12 mouse cellular contexts compared by ENCODE assay signal in the genomic region with DNA sequence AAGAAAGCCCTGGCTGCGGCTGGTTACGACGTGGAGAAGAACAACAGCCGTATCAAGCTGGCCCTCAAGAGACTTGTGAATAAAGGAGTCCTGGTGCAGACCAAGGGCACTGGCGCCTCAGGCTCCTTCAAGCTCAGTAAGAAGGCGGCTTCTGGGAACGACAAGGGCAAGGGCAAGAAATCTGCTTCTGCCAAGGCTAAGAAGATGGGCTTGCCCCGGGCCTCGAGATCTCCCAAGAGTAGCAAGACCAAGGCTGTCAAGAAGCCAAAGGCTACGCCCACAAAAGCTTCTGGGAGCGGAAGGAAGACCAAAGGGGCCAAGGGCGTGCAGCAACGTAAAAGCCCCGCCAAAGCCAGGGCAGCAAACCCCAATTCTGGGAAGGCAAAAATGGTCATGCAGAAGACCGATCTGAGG. TPM values are rescaled to one million over a fixed set of nuclear protein-coding genes. Genes with fewer than 3 reads are reported as not detected.
DNase-seq lines count a peak whose midpoint lies in the region; ATAC-seq and TF ChIP-seq lines count a peak whose summit lies in the region.
"Had no signal": no experiment of that assay in that cellular context is flagged by ENCODE, and none has a peak within 500 bp of the region (broad histone marks: within the 10 kb centered on the region; RNA-seq: fewer than 3 reads in every experiment).

No protein-coding gene starts in this region.

- no peak for ATAC-seq in liver, postnatal 0 days

- H3K36me3 ChIP-seq in liver, postnatal 0 days (replicated peaks; ENCODE audit: insufficient read depth, low read length), result peaks cover 8% of the 10 kb centered on the region; the same call in 1 of the 2 replicates

- no peaks in the 10 kb centered on the region for H3K9me3 ChIP-seq in liver, postnatal 0 days (ENCODE audit: low read length)

- 0 out of 2 replicates have a peak overlapping the region, but pooled peaks have one; percentile 4 for H3K4me3 ChIP-seq in liver, postnatal 0 days (ENCODE audit: low read depth, low read length)
- H3K4me3 ChIP-seq: myocyte had no signal

- intact Hi-C loops in heart, postnatal 25 days (cut with DNase I), result loop anchor here (1.0 to 5.0 kb wide), 2 partner anchors 10 to 1654 kb away; partner anchors contain the start of genes Hist1h2ag, Hist1h2bj and Hist1h4i

- DNase-seq in heart, adult 11 months, result peak; percentile 89
- no peak for DNase-seq in heart, postnatal 25 days (ENCODE audit: low spot score)
- DNase-seq in lung, postnatal 10 days, result peak; percentile 49
- no peak for DNase-seq in lung, postnatal 36 days
- peak; percentile 49 for DNase-seq in c-Kit-positive CD71-positive TER-119-positive erythroid progenitor cells, embryonic 14.5 days (ENCODE audit: low spot score)
- peak; percentile 52 for DNase-seq in liver, postnatal 0 days
- DNase-seq in retina, embryonic 14.5 days (ENCODE audit: low spot score), result no peak
- no peak for DNase-seq in right cerebral cortex, postnatal 25 days
- DNase-seq: thymus, postnatal 25 days had no signal

- WGBS in liver, postnatal 0 days (ENCODE audit: insufficient replicate concordance), result 42% methylated on average over 15 of the region's 15 CpGs

- H3K27ac ChIP-seq in liver, postnatal 0 days (ENCODE audit: low read depth), result peak overlapping the region; percentile 98

- TF ChIP-seq CTCF in liver, postnatal 0 days (IDR thresholded peaks at IDR 0.05; ENCODE audit: low read depth), result no peak

- TF ChIP-seq EP300 in liver, postnatal 0 days (IDR thresholded peaks at IDR 0.05; ENCODE audit: low read depth), result no peak

- H3K4me2 ChIP-seq in liver, postnatal 0 days (ENCODE audit: low read depth, low read length), result peak overlapping the region; percentile 61

- H3K27me3 ChIP-seq in liver, postnatal 0 days (ENCODE audit: insufficient read depth, low read length), result no peaks in the 10 kb centered on the region
- H3K27me3 ChIP-seq: CH12.LX had no signal

- H3K4me1 ChIP-seq in liver, postnatal 0 days (ENCODE audit: insufficient read depth), result peaks cover 12% of the 10 kb centered on the region

- peak overlapping the region; percentile 44 for H3K9ac ChIP-seq in liver, postnatal 0 days (replicated peaks)

RNA-seq across cellular contexts. Expression of gene Hist1h1t, which starts 0.5 kb away (rescaled TPM):
- not detected for total RNA-seq in heart, postnatal 25 days (2021)
- not detected in 2 replicates for polyA plus RNA-seq in liver, postnatal 0 days (2015; fragmentation: Nextera tagmentation; extraction: Ambion mirVana)
- total RNA-seq: gastrocnemius, adult 18-20 months had no signal

RNA-seq across cellular contexts. Expression of gene Hist1h4c, which starts 2.2 kb away (rescaled TPM):
- 10 to 100 TPM; 42.4 to 60.8 TPM for total RNA-seq in heart, postnatal 25 days (2021)
- polyA plus RNA-seq in liver, postnatal 0 days (2015; fragmentation: Nextera tagmentation; extraction: Ambion mirVana), result 6.2 and 6.5 TPM in 2 replicates

RNA-seq across cellular contexts. Expression of gene Hist1h2bc, which starts 12.1 kb away (rescaled TPM):
- 10 to 100 TPM; 73.7 to 74.9 TPM for total RNA-seq in heart, postnatal 25 days (2021)
- 168 and 180 TPM in 2 replicates for polyA plus RNA-seq in liver, postnatal 0 days (2015; fragmentation: Nextera tagmentation; extraction: Ambion mirVana)

RNA-seq across cellular contexts. Expression of gene Hist1h2ac, which starts 12.3 kb away (rescaled TPM):
- total RNA-seq in heart, postnatal 25 days (2021), result 1 to 10 TPM; 1.5 to 1.9 TPM
- 0.86 and 0.88 TPM in 2 replicates for polyA plus RNA-seq in liver, postnatal 0 days (2015; fragmentation: Nextera tagmentation; extraction: Ambion mirVana)

RNA-seq across cellular contexts. Expression of gene Hfe, which starts 14.6 kb away (rescaled TPM):
- 10 to 100 TPM; 48.9 to 50.3 TPM for total RNA-seq in heart, postnatal 25 days (2021)
- 24.0 and 25.1 TPM in 2 replicates for polyA plus RNA-seq in liver, postnatal 0 days (2015; fragmentation: Nextera tagmentation; extraction: Ambion mirVana)

Comparison
In these comparisons a context has a peak if more than half of its experiments do, and no peak if none do; other contexts are left out.
1. DNase-seq: peak in heart, adult 11 months (single experiment), lung, postnatal 10 days (single experiment), c-Kit-positive CD71-positive TER-119-positive erythroid progenitor cells, embryonic 14.5 days (single experiment) and liver, postnatal 0 days (single experiment); none in heart, postnatal 25 days (single experiment), lung, postnatal 36 days (single experiment), retina, embryonic 14.5 days (single experiment) and right cerebral cortex, postnatal 25 days (single experiment).